Mouse (Mus musculus): ENCODE data around the gene Spsb3. TPM values are rescaled to one million over a fixed set of nuclear protein-coding genes. Genes with fewer than 3 reads are reported as not detected.

The Spsb3 gene
- total and polyA plus RNA-seq, 3 experiments = 14.4 to 23.3 (median 21.3) TPM

GRCm38 (mm10) chr17:24923246-24923645 lies 36.8 kb downstream of the Spsb3 start:
- no peak for TF ChIP-seq BHLHE40 (IDR thresholded peaks at IDR 0.05; ENCODE audit: low read depth, low read length)
- no peak for TF ChIP-seq MAZ (IDR thresholded peaks at IDR 0.05; ENCODE audit: low read depth, low read length)
- TF ChIP-seq ZMIZ1 (IDR thresholded peaks at IDR 0.05; ENCODE audit: low read depth, low read length) = no peak
- no peak for TF ChIP-seq ZKSCAN1 (IDR thresholded peaks at IDR 0.05; ENCODE audit: borderline replicate concordance, low read depth, low read length)
- no peak for TF ChIP-seq ETS1 (conservative IDR thresholded peaks at IDR 0.05; ENCODE audit: low read depth, low read length)
- no peak for TF ChIP-seq EP300 (IDR thresholded peaks at IDR 0.05; ENCODE audit: low read length)
- peaks cover 4% of the 10 kb centered on the region for H3K79me2 ChIP-seq (replicated peaks; ENCODE audit: control insufficient read depth, extremely low read depth, insufficient read depth, poor library complexity, severe bottlenecking)
- H3K27me3 ChIP-seq (replicated peaks) = no peaks in the 10 kb centered on the region
- no peak overlapping the region for H3K27ac ChIP-seq (ENCODE audit: insufficient read depth, low read depth)
- dilution Hi-C loops (cut with MboI; ENCODE audit: extremely low pct_ligation_motif_present, extremely low pct_unique_long_range_greater_than_20kb, low sequenced_read_pairs) = no loop called here
- H3K9ac ChIP-seq (ENCODE audit: insufficient read depth, low read depth) = no peak overlapping the region
- no peaks in the 10 kb centered on the region for H3K4me1 ChIP-seq (ENCODE audit: control insufficient read depth in 1 of 2, insufficient read depth in 2 of 2)
- H3K36me3 ChIP-seq (replicated peaks in 1 of 2; ENCODE audit: control insufficient read depth in 1 of 2, insufficient read depth in 1 of 2, low read length in 1 of 2) = peaks cover 80 to 94% of the 10 kb centered on the region in 2 experiments
- in situ Hi-C loops (cut with MboI; ENCODE audit: low pct_ligation_motif_present, low pct_unique_long_range_greater_than_20kb, low sequenced_read_pairs) = no loop called here
- H3K4me2 ChIP-seq (ENCODE audit: insufficient read depth, low read depth, poor library complexity, severe bottlenecking) = no peak overlapping the region
- no peak overlapping the region for H3K4me3 ChIP-seq (replicated peaks in 1 of 3; ENCODE audit: low read depth in 2 of 3, low read length in 2 of 3, poor library complexity in 1 of 3)
- DNase-seq (ENCODE audit: extremely low read depth) = no peak
- no peaks in the 10 kb centered on the region for H3K9me3 ChIP-seq (replicated peaks; ENCODE audit: low read length)

- H3K4me2 ChIP-seq (ENCODE audit: insufficient read depth, low read depth, poor library complexity, severe bottlenecking) = no peak overlapping the region
- no peak overlapping the region for H3K27ac ChIP-seq (ENCODE audit: insufficient read depth, low read depth)
- in situ Hi-C loops (cut with MboI; ENCODE audit: low pct_ligation_motif_present, low pct_unique_long_range_greater_than_20kb, low sequenced_read_pairs) (no loop called here), dilution Hi-C loops (cut with MboI; ENCODE audit: extremely low pct_ligation_motif_present, extremely low pct_unique_long_range_greater_than_20kb, low sequenced_read_pairs) (no loop called here)
- peaks cover 5 to 26% of the 10 kb centered on the region in 2 experiments; a peak in 3 of 4 replicates for H3K4me1 ChIP-seq (ENCODE audit: control insufficient read depth in 1 of 2, insufficient read depth in 2 of 2)
- no peak for DNase-seq (ENCODE audit: extremely low read depth)
- no peaks in the 10 kb centered on the region for H3K9me3 ChIP-seq (replicated peaks; ENCODE audit: low read length)
- no peak overlapping the region for H3K9ac ChIP-seq (ENCODE audit: insufficient read depth, low read depth)
- H3K79me2 ChIP-seq (replicated peaks; ENCODE audit: control insufficient read depth, extremely low read depth, insufficient read depth, poor library complexity, severe bottlenecking) = peaks cover 59% of the 10 kb centered on the region
- TF ChIP-seq MAX (IDR thresholded peaks at IDR 0.05; ENCODE audit: low read length) = no peak
- no peak for TF ChIP-seq TCF12 (IDR thresholded peaks at IDR 0.05; ENCODE audit: low read depth, low read length)
- TF ChIP-seq MYC (IDR thresholded peaks at IDR 0.05; ENCODE audit: low read depth, low read length) = no peak
- no peak for TF ChIP-seq BHLHE40 (IDR thresholded peaks at IDR 0.05; ENCODE audit: low read depth, low read length)
- no peak for TF ChIP-seq POLR2A (IDR thresholded peaks at IDR 0.05; ENCODE audit: low read depth, low read length)
- TF ChIP-seq CTCF (conservative IDR thresholded peaks at IDR 0.05 in 1 of 2, IDR thresholded peaks at IDR 0.05 in 1 of 2; ENCODE audit: low read depth in 2 of 2, low read length in 2 of 2) = no peak
- no peak for TF ChIP-seq RCOR1 (conservative IDR thresholded peaks at IDR 0.05; ENCODE audit: low read depth, low read length)
- no peak for TF ChIP-seq USF2 (conservative IDR thresholded peaks at IDR 0.05; ENCODE audit: low read depth, low read length)
- no peak for TF ChIP-seq JUN (IDR thresholded peaks at IDR 0.05; ENCODE audit: insufficient read depth, low read depth, low read length)
- TF ChIP-seq ZKSCAN1 (IDR thresholded peaks at IDR 0.05; ENCODE audit: borderline replicate concordance, low read depth, low read length) = no peak
- TF ChIP-seq EP300 (IDR thresholded peaks at IDR 0.05; ENCODE audit: low read length) = no peak
- no peak for TF ChIP-seq ZNF384 (IDR thresholded peaks at IDR 0.05; ENCODE audit: low read depth, low read length)
- no peak for TF ChIP-seq TBP (conservative IDR thresholded peaks at IDR 0.05; ENCODE audit: low read depth, low read length)
- TF ChIP-seq CHD1 (IDR thresholded peaks at IDR 0.05; ENCODE audit: low read depth, low read length) = no peak
- no peak for TF ChIP-seq POLR2AphosphoS2 (IDR thresholded peaks at IDR 0.05; ENCODE audit: low read depth, low read length)
- no peak for TF ChIP-seq JUND (conservative IDR thresholded peaks at IDR 0.05; ENCODE audit: low read depth, low read length)
- no peak overlapping the region for H3K4me3 ChIP-seq (replicated peaks in 1 of 3; ENCODE audit: low read depth in 2 of 3, low read length in 2 of 3, poor library complexity in 1 of 3)
- peaks cover 37 to 78% of the 10 kb centered on the region in 2 experiments for H3K36me3 ChIP-seq (replicated peaks in 1 of 2; ENCODE audit: control insufficient read depth in 1 of 2, insufficient read depth in 1 of 2, low read length in 1 of 2)
- H3K27me3 ChIP-seq (replicated peaks) = no peaks in the 10 kb centered on the region
These were observed 43.1 kb downstream of the Spsb3 start for GRCm38 (mm10) chr17:24929506-24929905.

Measured in CH12.LX (cell line).